Mouse (Mus musculus) spleen, postnatal 4 days (tissue): ENCODE measurements around the gene Opn1sw.
"Not testable (repeated sequence)": the region's sequence is repeated elsewhere in the genome, so short reads cannot be mapped to it uniquely, and the experiment has no call there.

ENCODE experiments used
- DNase-seq, 2 experiments: peaks; one replicate each; pipeline ENCODE4 v3.0.0; 2022; ENCODE audit warnings: low spot score in 2 of 2

Opn1sw gene

GRCm38 (mm10) chr6:29347189-29347588 lies 41.1 kb downstream of the Opn1sw start:
- DNase-seq = no peak

GRCm38 (mm10) chr6:29346512-29346911 lies 41.8 kb downstream of the Opn1sw start:
- DNase-seq = not testable (repeated sequence)

GRCm38 (mm10) chr6:29329514-29329913 lies 58.8 kb downstream of the Opn1sw start:
- no peak for DNase-seq

- no peak for DNase-seq
Observed at GRCm38 (mm10) chr6:29326961-29327360, 61.3 kb downstream of the Opn1sw start.
